Mouse (Mus musculus) limb, embryonic 15.5 days (tissue): ENCODE results near the gene Lpin2. TPM values are rescaled to one million over a fixed set of nuclear protein-coding genes. Genes with fewer than 3 reads are reported as not detected.

Experiments used
- ATAC-seq: fragments of 200-750 bp; cut with Nextera tagmentation; 2 replicates; pipeline ENCODE4 v1.8.0; 2017; ENCODE audit warnings: low read depth, moderate TSS enrichment; ENCODE audit not compliant: insufficient number of reproducible peaks, low FRiP score, low TSS enrichment
- H3K27ac ChIP-seq: fragments of 300-500 bp; sonication (generic); 2 replicates; pipeline ENCODE4 v1.5.1; 2015; ENCODE audit warnings: moderate library complexity, mild to moderate bottlenecking, inconsistent platforms
- H3K27me3 ChIP-seq: fragments of 300-500 bp; sonication (generic); 2 replicates; pipeline ENCODE4 v1.6.1; 2015; ENCODE audit warnings: inconsistent platforms
- H3K36me3 ChIP-seq: fragments of 300-500 bp; sonication (generic); 2 replicates; pipeline ENCODE4 v1.6.1; 2015; ENCODE audit warnings: inconsistent platforms
- H3K4me1 ChIP-seq: fragments of 300-500 bp; sonication (generic); 2 replicates; pipeline ENCODE4 v1.6.1; 2015; ENCODE audit warnings: inconsistent platforms
- H3K4me2 ChIP-seq: fragments of 300-500 bp; sonication (generic); 2 replicates; pipeline ENCODE4 v1.6.1; 2015; ENCODE audit warnings: mild to moderate bottlenecking, inconsistent platforms
- H3K4me3 ChIP-seq: fragments of 300-500 bp; sonication (generic); 2 replicates; pipeline ENCODE4 v1.5.1; 2015; ENCODE audit warnings: mild to moderate bottlenecking, inconsistent platforms
- H3K9ac ChIP-seq: fragments of 300-500 bp; sonication (generic); 2 replicates; pipeline ENCODE4 v1.6.1; 2015; ENCODE audit warnings: inconsistent platforms
- H3K9me3 ChIP-seq: fragments of 300-500 bp; sonication (generic); 2 replicates; pipeline ENCODE4 v1.6.1; 2016; ENCODE audit warnings: inconsistent platforms
- WGBS: fragments of 180-500 bp; shearing (Covaris S2); methylation state at CpG from one replicate; pipeline ENCODE4 v1.1.7; 2015; 5-methylcytosine and 5-hydroxymethylcytosine counted together
- polyA plus RNA-seq: library from polyadenylated mRNA; unstranded; fragments of >200 nt; fragmentation: Nextera tagmentation; extraction: Ambion mirVana; gene quantifications from 2 replicates; pipeline ENCODE4 v1.2.1, GENCODE M21; 2015

The Lpin2 gene
- polyA plus RNA-seq, result 31.9 and 32.6 TPM in 2 replicates

DNA sequence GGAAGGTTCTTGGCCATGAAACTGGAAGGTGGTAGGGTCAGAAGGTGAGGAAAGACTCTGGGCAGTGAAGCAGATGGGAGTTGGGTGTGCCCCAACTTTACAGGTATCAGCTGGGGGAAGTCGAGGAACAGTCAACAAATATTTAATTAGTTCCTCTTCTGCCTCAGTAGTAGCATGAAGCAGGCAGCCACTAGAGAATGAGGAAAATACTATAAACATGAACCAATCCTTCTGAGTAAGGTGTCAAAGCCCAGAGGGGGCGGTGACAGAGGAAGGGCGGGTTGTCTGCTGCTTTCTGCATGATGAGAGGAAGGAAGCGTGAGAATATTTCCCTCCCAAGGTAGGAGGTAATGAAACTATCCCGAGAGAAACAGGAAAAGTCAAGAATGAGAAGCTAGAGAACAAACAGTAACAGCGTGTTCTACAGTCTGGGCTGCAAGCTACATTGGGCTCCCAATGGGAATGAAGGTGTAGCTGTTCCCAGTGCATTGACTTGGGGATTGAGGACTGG lies at the start of gene Lpin2:
Gene Lpin2 (plus strand): TSS at position 350 of the 511 bp plus-strand sequence.
- H3K4me2 ChIP-seq, result peak within 1 kb of the TSS; percentile 71
- H3K27me3 ChIP-seq, result no peaks in the 10 kb centered on the region
- peak within 1 kb of the TSS; percentile 91 for H3K27ac ChIP-seq
- peak within 1 kb of the TSS; percentile 95 for H3K9ac ChIP-seq
- no peaks in the 10 kb centered on the region for H3K36me3 ChIP-seq
- WGBS, result 17% methylated on average over 6 of the region's 6 CpGs
- H3K4me1 ChIP-seq, result peaks cover 24% of the 10 kb centered on the region
- peak within 1 kb of the TSS; percentile 88 for H3K4me3 ChIP-seq
- ATAC-seq, result no peak
- no peaks in the 10 kb centered on the region for H3K9me3 ChIP-seq

DNA sequence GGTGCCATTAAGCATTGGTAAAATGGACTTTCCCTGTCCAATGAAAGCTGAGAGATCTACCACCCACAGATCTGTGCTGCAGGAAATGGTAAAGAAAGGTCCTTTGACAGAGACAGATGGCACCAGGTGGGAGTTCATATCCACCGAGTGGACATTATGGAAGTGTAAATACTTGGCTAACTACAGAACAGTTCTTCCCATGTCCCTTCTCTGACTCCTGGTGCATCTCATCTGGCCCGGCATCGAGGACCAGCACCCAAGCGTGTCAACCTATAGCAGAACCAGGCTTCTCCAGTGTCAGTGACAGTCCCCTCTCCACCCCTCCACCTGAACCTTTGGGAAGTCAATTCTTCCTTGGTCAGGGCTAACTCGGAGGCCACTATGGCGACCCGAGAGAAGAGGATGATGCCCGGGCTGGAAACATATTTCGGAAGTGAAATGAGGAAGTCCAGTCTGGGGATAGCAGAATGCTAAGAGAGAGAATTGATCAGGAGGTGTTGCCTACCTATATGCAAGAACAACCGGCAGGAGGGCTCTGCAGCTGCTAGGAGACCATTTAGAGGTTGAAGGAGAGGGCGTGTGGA lies 49.4 kb upstream of the Lpin2 start:
- H3K9ac ChIP-seq, result no peak overlapping the region
- H3K4me2 ChIP-seq, result no peak overlapping the region
- no peaks in the 10 kb centered on the region for H3K27me3 ChIP-seq
- no peaks in the 10 kb centered on the region for H3K36me3 ChIP-seq
- no peak overlapping the region for H3K27ac ChIP-seq
- 85% methylated on average over 11 of the region's 11 CpGs for WGBS
- no peaks in the 10 kb centered on the region for H3K9me3 ChIP-seq
- peaks cover 14% of the 10 kb centered on the region for H3K4me1 ChIP-seq
- ATAC-seq, result no peak
- H3K4me3 ChIP-seq, result no peak overlapping the region

- WGBS, result 81% methylated on average over 3 of the region's 3 CpGs
- Histone ChIP-seq H3K4me1 (peaks cover 11% of the 10 kb centered on the region), H3K9ac (no peak overlapping the region), H3K9me3 (no peaks in the 10 kb centered on the region), H3K36me3 (no peaks in the 10 kb centered on the region), H3K4me3 (no peak overlapping the region), H3K27me3 (no peaks in the 10 kb centered on the region), H3K4me2 (no peak overlapping the region), H3K27ac (no peak overlapping the region)
- no peak for ATAC-seq
Observed at GRCm38 (mm10) chr17:71134441-71134955, 47.9 kb upstream of the Lpin2 start.

DNA sequence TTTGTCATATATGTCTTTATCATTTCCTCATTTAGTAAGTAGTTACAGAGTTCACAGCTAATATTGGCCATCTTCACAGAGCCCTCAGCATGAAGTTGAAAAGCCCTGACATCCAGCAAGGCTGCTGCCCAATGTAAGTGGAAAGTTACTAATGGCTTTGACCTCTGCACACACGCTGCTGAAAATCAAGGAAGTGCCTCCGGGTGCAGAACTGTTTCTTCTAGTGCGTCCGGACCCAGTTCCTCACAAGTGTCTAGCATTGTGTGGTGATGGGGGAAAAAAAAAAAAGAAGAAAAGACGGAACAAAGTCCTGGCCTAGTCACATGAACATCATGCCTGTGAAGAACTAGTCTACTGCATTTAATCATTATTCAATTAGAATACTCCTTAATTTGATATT lies 47.3 kb upstream of the Lpin2 start:
- Histone ChIP-seq H3K9me3 (no peaks in the 10 kb centered on the region), H3K4me3 (no peak overlapping the region), H3K36me3 (no peaks in the 10 kb centered on the region), H3K4me1 (peaks cover 5% of the 10 kb centered on the region), H3K9ac (no peak overlapping the region), H3K4me2 (no peak overlapping the region), H3K27me3 (no peaks in the 10 kb centered on the region), H3K27ac (no peak overlapping the region)
- no peak for ATAC-seq
- WGBS, result 44% methylated on average over 5 of the region's 5 CpGs

DNA sequence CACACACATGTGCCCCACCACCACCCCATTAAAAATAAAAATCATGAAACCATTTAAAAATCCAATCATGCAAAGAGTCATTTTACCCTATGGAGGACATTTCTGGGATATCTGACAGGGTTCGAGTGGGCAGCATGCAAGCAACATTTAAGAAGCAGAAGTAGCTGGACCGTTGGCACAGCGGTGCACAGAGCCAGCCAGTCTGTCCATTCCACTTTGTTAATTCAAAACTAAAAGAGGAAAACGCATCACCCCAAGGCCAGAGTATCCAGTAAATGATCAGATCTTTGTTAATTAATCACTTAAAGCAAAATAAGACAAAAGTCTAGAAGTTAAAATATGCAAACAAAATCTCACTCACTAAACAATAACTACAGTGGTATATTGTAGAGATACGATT lies 46.5 kb upstream of the Lpin2 start:
- ATAC-seq, result no peak
- Histone ChIP-seq H3K27ac (no peak overlapping the region), H3K36me3 (no peaks in the 10 kb centered on the region), H3K9ac (no peak overlapping the region), H3K4me2 (no peak overlapping the region), H3K27me3 (no peaks in the 10 kb centered on the region), H3K9me3 (no peaks in the 10 kb centered on the region), H3K4me1 (no peaks in the 10 kb centered on the region), H3K4me3 (no peak overlapping the region)
- 76% methylated on average over 5 of the region's 5 CpGs for WGBS

DNA sequence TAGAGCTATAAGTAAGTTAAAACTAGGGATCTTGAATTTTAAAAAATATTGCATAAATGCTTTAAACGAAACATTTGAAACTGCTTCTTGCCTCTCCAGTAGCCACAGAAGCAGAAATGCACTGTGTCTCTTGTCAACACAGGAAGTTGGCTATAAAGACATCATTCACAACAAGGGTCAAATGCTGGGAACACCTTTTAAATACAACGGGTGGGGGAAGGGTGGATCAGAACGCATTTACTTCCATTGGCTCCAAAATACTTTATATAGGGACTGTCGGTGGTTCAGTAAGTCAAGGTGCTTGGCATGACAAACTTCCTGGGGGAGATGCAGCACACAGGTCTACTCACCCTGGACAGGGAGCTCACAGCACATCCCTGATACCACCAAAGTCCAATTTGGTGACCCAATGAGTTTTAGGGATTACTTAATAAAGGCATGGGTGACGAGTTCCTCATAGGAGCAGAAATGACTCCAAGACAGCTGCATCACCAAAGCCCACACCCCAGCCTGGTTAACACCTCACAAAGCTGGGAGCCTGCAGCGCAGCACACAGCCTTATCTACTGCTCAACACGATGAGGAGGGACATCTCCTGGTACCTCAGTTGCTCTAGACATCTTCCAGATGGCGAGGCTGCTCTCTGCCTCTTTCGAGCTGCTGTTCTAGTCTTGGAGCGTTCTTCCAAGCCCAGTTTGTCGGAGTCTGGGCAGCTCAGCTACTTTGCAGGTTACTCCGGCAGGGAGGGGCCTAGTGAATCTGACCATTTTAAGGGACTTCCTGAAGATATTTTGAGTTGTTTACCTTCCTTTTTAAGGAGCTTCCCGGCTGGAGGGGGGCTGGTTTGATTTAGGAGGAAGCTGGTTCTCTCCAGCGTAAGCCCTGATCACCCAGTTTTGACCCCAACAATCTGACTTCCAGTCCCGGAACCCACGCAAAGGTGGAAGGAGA lies 45.7 kb upstream of the Lpin2 start:
- Histone ChIP-seq H3K9me3 (no peaks in the 10 kb centered on the region), H3K9ac (no peak overlapping the region), H3K36me3 (no peaks in the 10 kb centered on the region), H3K4me1 (no peaks in the 10 kb centered on the region), H3K27ac (no peak overlapping the region), H3K27me3 (no peaks in the 10 kb centered on the region), H3K4me2 (no peak overlapping the region), H3K4me3 (no peak overlapping the region)
- no peak for ATAC-seq
- WGBS, result 57% methylated on average over 16 of the region's 16 CpGs

DNA sequence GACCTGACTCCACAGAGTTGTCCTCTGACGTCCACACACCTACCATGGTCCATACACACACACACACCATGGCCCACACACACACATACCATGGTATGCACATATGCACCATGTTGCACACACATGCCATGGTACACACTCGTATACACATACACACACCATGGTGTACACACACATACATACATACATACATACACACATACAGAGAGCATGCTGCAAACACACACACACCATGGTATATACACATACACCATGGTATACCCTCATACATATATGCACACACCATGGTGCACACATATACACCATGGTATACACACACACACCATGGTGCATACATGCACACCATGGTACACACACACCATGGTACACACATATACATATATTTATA lies 45.0 kb upstream of the Lpin2 start:
- Histone ChIP-seq H3K36me3 (no peaks in the 10 kb centered on the region), H3K9me3 (no peaks in the 10 kb centered on the region), H3K4me1 (no peaks in the 10 kb centered on the region), H3K4me2 (no peak overlapping the region), H3K27ac (no peak overlapping the region), H3K4me3 (no peak overlapping the region), H3K9ac (no peak overlapping the region), H3K27me3 (no peaks in the 10 kb centered on the region)
- 0 out of 2 replicates have a peak, but pooled peaks have one; percentile 35 for ATAC-seq
- WGBS, result 75% methylated on average over 2 of the region's 2 CpGs

DNA sequence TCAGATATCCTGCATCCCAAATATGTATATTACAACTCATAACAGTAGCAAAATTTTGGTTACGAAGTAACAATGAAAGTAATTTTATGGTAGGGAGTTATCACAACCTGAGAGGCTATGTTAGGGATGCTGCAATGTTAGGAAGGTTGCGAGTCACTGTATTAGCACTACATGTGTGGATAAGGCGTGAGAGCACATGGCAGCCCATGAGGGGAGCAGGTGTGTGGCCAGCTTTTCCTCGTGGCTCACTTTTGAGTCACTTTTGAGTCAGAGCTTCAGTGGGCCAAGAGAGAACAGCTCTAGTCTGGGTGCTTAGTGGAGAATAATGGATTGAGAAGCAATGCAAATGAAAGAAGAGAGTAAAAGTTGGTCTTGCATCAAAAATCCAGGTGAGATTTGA lies 40.3 kb upstream of the Lpin2 start:
- H3K4me1 ChIP-seq, result no peaks in the 10 kb centered on the region
- H3K27me3 ChIP-seq, result no peaks in the 10 kb centered on the region
- H3K27ac ChIP-seq, result no peak overlapping the region
- no peak overlapping the region for H3K4me2 ChIP-seq
- no peak overlapping the region for H3K4me3 ChIP-seq
- ATAC-seq, result no peak
- no peaks in the 10 kb centered on the region for H3K9me3 ChIP-seq
- WGBS, result 70% methylated on average over 4 of the region's 4 CpGs
- H3K9ac ChIP-seq, result no peak overlapping the region
- no peaks in the 10 kb centered on the region for H3K36me3 ChIP-seq

DNA sequence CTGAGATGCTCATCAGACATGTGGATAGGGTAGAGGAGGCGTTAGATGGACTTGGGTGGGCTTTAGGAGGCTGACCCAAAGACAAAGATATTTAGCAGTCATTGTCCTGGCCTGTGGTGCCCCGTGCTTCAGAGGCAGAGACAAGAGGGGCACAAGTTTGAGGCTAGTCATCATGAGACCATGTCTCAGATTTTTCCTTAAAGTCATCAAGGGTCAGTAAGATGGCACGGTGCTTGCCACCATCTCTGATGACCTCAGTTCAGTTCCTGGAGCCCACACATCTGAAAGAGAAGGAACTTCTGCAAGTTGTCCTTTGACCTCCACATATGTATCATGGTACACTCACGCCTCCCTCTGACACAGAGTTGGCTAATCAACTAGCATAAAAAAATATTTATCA lies 39.2 kb upstream of the Lpin2 start:
- 83% methylated on average over 4 of the region's 4 CpGs for WGBS
- no peak overlapping the region for H3K27ac ChIP-seq
- no peaks in the 10 kb centered on the region for H3K36me3 ChIP-seq
- no peak overlapping the region for H3K4me3 ChIP-seq
- no peaks in the 10 kb centered on the region for H3K27me3 ChIP-seq
- H3K9me3 ChIP-seq, result no peaks in the 10 kb centered on the region
- no peak overlapping the region for H3K4me2 ChIP-seq
- H3K9ac ChIP-seq, result no peak overlapping the region
- no peaks in the 10 kb centered on the region for H3K4me1 ChIP-seq
- no peak for ATAC-seq

GRCm38 (mm10) chr17:71144322-71145116 lies 37.8 kb upstream of the Lpin2 start:
- Histone ChIP-seq H3K27me3 (no peaks in the 10 kb centered on the region), H3K27ac (no peak overlapping the region), H3K9me3 (no peaks in the 10 kb centered on the region), H3K4me2 (no peak overlapping the region), H3K4me1 (no peaks in the 10 kb centered on the region), H3K36me3 (no peaks in the 10 kb centered on the region), H3K4me3 (no peak overlapping the region), H3K9ac (no peak overlapping the region)
- 82% methylated on average over 19 of the region's 19 CpGs for WGBS
- ATAC-seq, result no peak

DNA sequence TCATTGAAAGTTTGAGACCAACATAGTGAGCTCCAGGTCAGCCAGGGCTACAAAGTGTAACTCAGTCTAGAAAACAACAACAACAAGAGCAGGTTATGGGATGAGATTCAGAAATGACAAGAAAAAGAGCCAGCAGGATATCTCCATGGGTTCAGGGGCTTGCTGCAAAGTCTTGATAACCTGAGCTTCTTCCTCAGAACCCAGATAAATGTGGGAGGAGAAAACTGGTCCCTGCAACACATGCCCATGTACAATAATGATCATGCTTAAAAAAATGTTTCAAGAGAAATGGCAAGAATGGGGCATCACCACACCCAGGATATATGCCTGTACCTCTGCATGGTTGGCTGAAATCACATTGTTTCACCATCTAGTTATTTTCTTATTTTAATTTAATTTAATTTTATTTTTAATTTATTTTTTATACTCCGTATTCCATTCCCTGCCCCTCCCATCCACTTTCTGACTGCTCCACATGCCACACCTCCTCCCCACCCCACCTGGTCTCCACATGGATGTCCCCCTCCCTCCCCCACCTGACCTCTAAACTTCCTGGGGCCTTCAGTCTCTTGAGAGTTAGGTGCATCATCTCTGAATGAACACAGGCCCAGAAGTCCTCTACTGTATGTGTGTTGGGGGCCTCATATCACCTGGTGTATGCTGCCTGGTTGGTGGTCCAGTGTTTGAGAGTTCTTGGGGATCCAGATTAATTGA lies 37.0 kb upstream of the Lpin2 start:
- Histone ChIP-seq H3K27me3 (no peaks in the 10 kb centered on the region), H3K4me2 (no peak overlapping the region), H3K27ac (no peak overlapping the region), H3K9ac (no peak overlapping the region), H3K4me3 (no peak overlapping the region), H3K4me1 (no peaks in the 10 kb centered on the region), H3K36me3 (no peaks in the 10 kb centered on the region), H3K9me3 (no peaks in the 10 kb centered on the region)
- 83% methylated on average over 1 of the region's 1 CpGs for WGBS
- no peak for ATAC-seq
